Mouse (Mus musculus) liver, embryonic 15.5 days (tissue): Measurements from ENCODE around the gene Mrps6. TPM values are rescaled to one million over a fixed set of nuclear protein-coding genes. Genes with fewer than 3 reads are reported as not detected.
A peak's percentile ranks its signal among the peaks of the same experiment; 100 is the strongest.

ENCODE experiments used
- ATAC-seq: fragments of 200-750 bp; cut with Nextera tagmentation; 2 replicates; pipeline ENCODE4 v1.8.0; 2017; ENCODE audit warnings: moderate number of reproducible peaks, mild to moderate bottlenecking, moderate library complexity; ENCODE audit not compliant: insufficient read depth
- H3K27ac ChIP-seq: fragments of 300-500 bp; sonication (generic); replicated peaks from 2 replicates; pipeline ENCODE4 v1.5.1; 2015; ENCODE audit warnings: mild to moderate bottlenecking, inconsistent platforms
- H3K27me3 ChIP-seq: fragments of 300-500 bp; sonication (generic); 2 replicates; pipeline ENCODE4 v1.6.1; 2015; ENCODE audit warnings: mild to moderate bottlenecking, inconsistent platforms
- H3K36me3 ChIP-seq: fragments of 300-500 bp; sonication (generic); replicated peaks from 2 replicates; pipeline ENCODE4 v1.6.1; 2015; ENCODE audit warnings: moderate library complexity, mild to moderate bottlenecking, inconsistent platforms
- H3K4me1 ChIP-seq: fragments of 300-500 bp; sonication (generic); replicated peaks from 2 replicates; pipeline ENCODE4 v1.6.1; 2015; ENCODE audit warnings: inconsistent platforms
- H3K4me2 ChIP-seq: fragments of 300-500 bp; sonication (generic); 2 replicates; pipeline ENCODE4 v1.6.1; 2015; ENCODE audit warnings: moderate library complexity, mild to moderate bottlenecking, inconsistent platforms
- H3K4me3 ChIP-seq: fragments of 300-500 bp; sonication (generic); replicated peaks from 2 replicates; pipeline ENCODE4 v1.5.1; 2015; ENCODE audit warnings: mild to moderate bottlenecking, inconsistent platforms
- H3K9ac ChIP-seq: fragments of 300-500 bp; sonication (generic); 2 replicates; pipeline ENCODE4 v1.6.1; 2015; ENCODE audit warnings: moderate library complexity, mild to moderate bottlenecking, inconsistent platforms
- H3K9me3 ChIP-seq: fragments of 300-500 bp; sonication (generic); replicated peaks from 2 replicates; pipeline ENCODE4 v1.6.1; 2016; ENCODE audit warnings: inconsistent platforms
- WGBS: fragments of 180-500 bp; shearing (Covaris S2); methylation state at CpG from one replicate; pipeline ENCODE4 v1.1.7; 2015; ENCODE audit warnings: mixed read lengths; ENCODE audit not compliant: insufficient replicate concordance; 5-methylcytosine and 5-hydroxymethylcytosine counted together
- polyA plus RNA-seq: library from polyadenylated mRNA; unstranded; fragments of >200 nt; fragmentation: Nextera tagmentation; extraction: Ambion mirVana; gene quantifications from 2 replicates; pipeline ENCODE4 v1.2.1, GENCODE M21; 2015

Gene Mrps6
- 30.1 and 32.8 TPM in 2 replicates for polyA plus RNA-seq

- ATAC-seq = peak; percentile 87
- no peaks in the 10 kb centered on the region for H3K9me3 ChIP-seq
- peak within 1 kb of the TSS; percentile 98 for H3K4me2 ChIP-seq
- peak within 1 kb of the TSS; percentile 67 for H3K9ac ChIP-seq
- H3K27me3 ChIP-seq = peaks cover 10% of the 10 kb centered on the region; the same call in 1 of the 2 replicates
- under 1% methylated on average over 98 of the region's 99 CpGs for WGBS
- H3K4me1 ChIP-seq = peaks cover 19% of the 10 kb centered on the region
- H3K36me3 ChIP-seq = 0 out of 2 replicates have a peak, but pooled peaks cover 4% of the 10 kb centered on the region
- peak within 1 kb of the TSS; percentile 49; the same call in 1 of the 2 replicates for H3K27ac ChIP-seq
- H3K4me3 ChIP-seq = peak within 1 kb of the TSS; percentile 79
Observed at GRCm38 (mm10) chr16:92057852-92058643, at the start of gene Mrps6, which contains the start of the genes Gm49711 and Slc5a3. Mrps6 (plus strand) TSS chr16:92058270. Gm49711 (plus strand) TSS chr16:92058316. Slc5a3 (plus strand) TSS chr16:92058322.

GRCm38 (mm10) chr16:92009586-92009985 lies 48.5 kb upstream of the Mrps6 start:
- Histone ChIP-seq H3K4me2 (no peak overlapping the region), H3K4me1 (no peaks in the 10 kb centered on the region), H3K4me3 (no peak overlapping the region), H3K27ac (no peak overlapping the region), H3K36me3 (no peaks in the 10 kb centered on the region), H3K9me3 (no peaks in the 10 kb centered on the region), H3K9ac (no peak overlapping the region), H3K27me3 (no peaks in the 10 kb centered on the region)
- ATAC-seq = no peak
- 70% methylated on average over 2 of the region's 2 CpGs for WGBS

GRCm38 (mm10) chr16:92016792-92017191 lies 41.3 kb upstream of the Mrps6 start:
- H3K4me1 ChIP-seq = no peaks in the 10 kb centered on the region
- H3K36me3 ChIP-seq = no peaks in the 10 kb centered on the region
- no peak overlapping the region for H3K4me3 ChIP-seq
- H3K4me2 ChIP-seq = no peak overlapping the region
- no peak for ATAC-seq
- H3K9ac ChIP-seq = no peak overlapping the region
- WGBS = 51% methylated on average over 8 of the region's 8 CpGs
- peaks cover 5% of the 10 kb centered on the region; the same call in 1 of the 2 replicates for H3K27me3 ChIP-seq
- H3K27ac ChIP-seq = no peak overlapping the region
- H3K9me3 ChIP-seq = no peaks in the 10 kb centered on the region

GRCm38 (mm10) chr16:92019141-92020118 lies 38.6 kb upstream of the Mrps6 start:
- no peak overlapping the region for H3K27ac ChIP-seq

GRCm38 (mm10) chr16:92021656-92022400 lies 36.2 kb upstream of the Mrps6 start:
- ATAC-seq = no peak

More at GRCm38 (mm10) chr16:92019141-92020118, 38.6 kb upstream of the Mrps6 start:
- Histone ChIP-seq H3K36me3 (no peaks in the 10 kb centered on the region), H3K4me3 (peak overlapping the region; percentile 26), H3K9me3 (no peaks in the 10 kb centered on the region), H3K4me1 (no peaks in the 10 kb centered on the region), H3K9ac (no peak overlapping the region), H3K4me2 (peak overlapping the region; percentile 53), H3K27me3 (peaks cover 5% of the 10 kb centered on the region; the same call in 1 of the 2 replicates)
- ATAC-seq = no peak
- WGBS = 6% methylated on average over 26 of the region's 26 CpGs

GRCm38 (mm10) chr16:92022494-92023283 lies 35.4 kb upstream of the Mrps6 start:
- H3K4me1 ChIP-seq = no peaks in the 10 kb centered on the region
- no peak for ATAC-seq
- no peaks in the 10 kb centered on the region for H3K36me3 ChIP-seq
- WGBS = 36% methylated on average over 20 of the region's 20 CpGs
- H3K4me3 ChIP-seq = no peak overlapping the region
- H3K9me3 ChIP-seq = no peaks in the 10 kb centered on the region
- H3K9ac ChIP-seq = no peak overlapping the region
- peaks cover 5% of the 10 kb centered on the region; the same call in 1 of the 2 replicates for H3K27me3 ChIP-seq
- H3K27ac ChIP-seq = no peak overlapping the region
- H3K4me2 ChIP-seq = no peak overlapping the region

More at GRCm38 (mm10) chr16:92021656-92022400, 36.2 kb upstream of the Mrps6 start:
- Histone ChIP-seq H3K4me1 (no peaks in the 10 kb centered on the region), H3K27me3 (peaks cover 5% of the 10 kb centered on the region; the same call in 1 of the 2 replicates), H3K9ac (no peak overlapping the region), H3K4me3 (no peak overlapping the region), H3K4me2 (no peak overlapping the region), H3K9me3 (no peaks in the 10 kb centered on the region), H3K36me3 (no peaks in the 10 kb centered on the region), H3K27ac (no peak overlapping the region)
- WGBS = 44% methylated on average over 12 of the region's 12 CpGs

GRCm38 (mm10) chr16:92033286-92033685 lies 24.8 kb upstream of the Mrps6 start:
- H3K27ac ChIP-seq = no peak overlapping the region
- no peak for ATAC-seq
- H3K27me3 ChIP-seq = no peaks in the 10 kb centered on the region
- no peaks in the 10 kb centered on the region for H3K36me3 ChIP-seq
- H3K4me2 ChIP-seq = no peak overlapping the region
- 60% methylated on average over 3 of the region's 3 CpGs for WGBS
- no peak overlapping the region for H3K9ac ChIP-seq
- H3K9me3 ChIP-seq = no peaks in the 10 kb centered on the region
- H3K4me3 ChIP-seq = no peak overlapping the region
- no peaks in the 10 kb centered on the region for H3K4me1 ChIP-seq

- Histone ChIP-seq H3K27me3 (no peaks in the 10 kb centered on the region), H3K4me1 (no peaks in the 10 kb centered on the region), H3K36me3 (no peaks in the 10 kb centered on the region), H3K4me2 (no peak overlapping the region), H3K9me3 (no peaks in the 10 kb centered on the region), H3K27ac (no peak overlapping the region), H3K4me3 (no peak overlapping the region), H3K9ac (no peak overlapping the region)
- 52% methylated on average over 5 of the region's 5 CpGs for WGBS
- no peak for ATAC-seq
Observed at GRCm38 (mm10) chr16:92034676-92035075, 23.4 kb upstream of the Mrps6 start.

- WGBS = 39% methylated on average over 8 of the region's 8 CpGs
- Histone ChIP-seq H3K36me3 (no peaks in the 10 kb centered on the region), H3K27me3 (no peaks in the 10 kb centered on the region), H3K4me3 (no peak overlapping the region), H3K4me1 (no peaks in the 10 kb centered on the region), H3K4me2 (no peak overlapping the region), H3K9me3 (no peaks in the 10 kb centered on the region), H3K27ac (no peak overlapping the region), H3K9ac (no peak overlapping the region)
- ATAC-seq = no peak
Observed at GRCm38 (mm10) chr16:92036701-92037100, 21.4 kb upstream of the Mrps6 start.
